Mouse (Mus musculus) hematopoietic stem cell, adult 5-6 weeks (primary cell): Measurements from ENCODE around the gene Olfr49. TPM values are rescaled to one million over a fixed set of nuclear protein-coding genes. Genes with fewer than 3 reads are reported as not detected.

Experiments used
- ATAC-seq, 2 experiments: fragments of 125-278 bp in 1 of 2; replicated peaks in 1 of 2; 2 replicates each; pipeline ENCODE4 v1.8.0; 2016 to 2017; ENCODE audit warnings: inconsistent platforms in 2 of 2, mild to moderate bottlenecking in 2 of 2, moderate number of reproducible peaks in 2 of 2, low read depth in 1 of 2, moderate TSS enrichment in 1 of 2; ENCODE audit not compliant: low FRiP score in 2 of 2, poor library complexity in 2 of 2, severe bottlenecking in 2 of 2, insufficient read depth in 1 of 2, low TSS enrichment in 1 of 2
- total RNA-seq: library from RNA; stranded (forward); fragments of 172-1452, 232-1000 nt; gene quantifications from 2 replicates; pipeline ENCODE4 v1.2.3, GENCODE M21; 2017

Gene Olfr49
- total RNA-seq, result 0.13 TPM in 1 of 2 replicates, not detected in the other

DNA sequence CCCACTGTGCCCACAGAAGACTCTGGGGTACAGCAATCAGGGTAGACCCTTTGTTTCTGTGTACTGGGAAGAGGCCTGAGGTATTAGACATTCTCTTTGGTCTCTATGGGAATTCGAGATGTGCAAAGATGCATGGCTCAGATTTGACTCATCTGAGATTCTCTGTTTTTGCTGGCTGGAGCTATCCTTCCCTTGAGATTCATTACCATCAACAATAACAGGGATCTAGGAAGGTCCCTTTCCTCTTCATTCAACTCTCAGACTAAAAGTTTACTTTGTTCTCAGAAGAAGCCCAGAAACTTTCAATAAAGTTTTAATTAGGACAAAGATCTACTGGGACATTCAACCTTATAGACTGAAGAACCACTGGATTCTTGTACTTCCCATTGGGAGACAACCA is at the start of gene Olfr49:
Gene Olfr49 (minus strand): TSS at position 101 of the 400 bp plus-strand sequence.
- no peak for ATAC-seq

DNA sequence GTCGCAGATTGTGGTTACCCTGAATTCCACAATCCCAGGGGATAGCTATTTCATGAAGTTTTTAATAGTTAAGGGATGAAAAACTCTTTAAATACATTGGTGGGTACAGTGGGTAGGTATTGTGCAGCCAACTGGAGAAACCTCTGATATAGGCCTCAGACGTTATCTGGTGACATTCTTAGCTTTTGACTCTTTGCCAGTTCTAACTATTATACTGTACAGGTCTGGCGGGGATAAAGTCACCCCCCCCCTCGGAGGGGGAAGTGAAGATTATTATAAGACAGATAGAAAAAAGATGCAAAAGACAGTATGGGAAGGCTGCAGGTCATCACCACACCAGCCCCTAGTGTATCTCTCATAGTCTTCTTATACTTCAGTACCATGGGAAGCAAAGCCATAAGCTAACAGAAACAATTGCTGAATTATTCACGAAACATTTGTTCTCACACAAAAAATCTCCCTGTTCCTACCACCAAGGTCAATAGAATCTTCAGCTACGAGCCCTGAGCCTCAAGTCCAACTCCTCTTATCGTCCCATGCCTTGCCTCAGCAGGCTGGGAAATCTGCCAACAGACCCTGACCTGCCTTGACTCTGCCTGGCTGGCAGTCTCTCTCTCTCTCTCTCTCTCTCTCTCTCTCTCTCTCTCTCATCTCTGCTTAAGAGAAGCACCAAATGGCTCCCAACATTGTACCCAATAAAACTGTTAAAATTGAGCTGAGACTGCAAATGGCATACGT is 48.9 kb upstream of the Olfr49 start:
- peak in 1 of 2 experiments; percentile 14; a peak in 1 of 4 replicates for ATAC-seq

DNA sequence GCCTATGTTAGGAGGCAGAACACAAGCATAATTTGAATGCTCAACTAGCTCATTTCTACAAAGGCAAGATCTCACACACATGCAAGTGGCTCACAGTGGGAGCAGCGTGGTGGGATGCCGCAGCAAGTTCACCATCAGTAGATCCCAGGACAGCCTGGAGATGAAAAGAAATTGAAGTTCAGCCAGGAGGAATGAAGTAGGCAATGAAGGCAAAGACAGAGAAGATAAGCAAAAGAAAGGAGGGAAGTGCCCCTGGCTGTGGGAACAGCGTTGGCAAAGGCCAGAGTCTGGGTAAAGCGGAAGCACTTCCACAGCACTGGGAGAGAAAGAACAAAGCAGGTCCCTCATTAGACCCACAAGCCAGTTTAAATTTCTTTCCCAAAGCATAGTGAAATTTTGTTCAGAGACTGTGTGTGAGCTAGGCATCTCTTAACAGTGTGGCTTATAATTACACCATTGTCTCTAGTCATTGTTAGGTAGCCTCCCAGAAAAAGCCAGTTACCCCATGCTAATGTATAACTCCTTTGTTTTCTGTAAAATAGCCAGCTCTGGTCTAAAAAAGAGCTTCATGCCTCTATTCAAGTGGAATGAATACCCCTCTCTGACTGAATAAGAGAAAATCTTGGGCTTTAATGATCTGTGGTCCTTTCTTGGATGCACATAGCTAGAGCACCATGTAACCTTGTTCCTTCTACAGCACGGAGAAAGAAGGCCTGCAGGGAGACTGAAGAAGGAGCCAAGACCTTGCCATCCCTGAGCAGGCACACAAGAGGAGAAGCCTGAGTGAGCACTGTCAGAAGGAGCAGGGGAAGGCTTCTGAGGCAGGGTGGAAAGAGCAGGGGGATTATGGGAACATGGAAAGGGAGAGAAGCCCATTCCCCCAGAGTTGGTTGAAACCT is 47.7 kb upstream of the Olfr49 start:
- no peak for ATAC-seq

DNA sequence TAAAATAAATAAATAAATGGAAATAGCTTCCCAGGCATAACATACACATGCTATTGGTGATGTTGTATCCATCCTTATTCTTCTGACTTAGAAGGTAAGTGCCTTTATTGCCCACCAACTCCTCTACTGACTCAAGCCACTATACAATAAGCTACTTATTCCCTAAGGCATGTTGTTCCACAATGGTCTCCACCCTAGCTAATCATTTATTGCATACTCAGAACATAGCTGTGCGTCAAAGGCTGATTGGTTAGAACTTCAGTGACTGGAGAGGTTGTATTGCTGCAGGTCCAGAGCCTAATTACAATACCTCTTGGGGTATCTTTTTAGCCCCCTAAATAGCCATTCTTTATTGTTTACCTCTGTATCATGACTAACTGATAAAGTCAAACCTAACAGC is 46.4 kb upstream of the Olfr49 start:
- no peak for ATAC-seq

DNA sequence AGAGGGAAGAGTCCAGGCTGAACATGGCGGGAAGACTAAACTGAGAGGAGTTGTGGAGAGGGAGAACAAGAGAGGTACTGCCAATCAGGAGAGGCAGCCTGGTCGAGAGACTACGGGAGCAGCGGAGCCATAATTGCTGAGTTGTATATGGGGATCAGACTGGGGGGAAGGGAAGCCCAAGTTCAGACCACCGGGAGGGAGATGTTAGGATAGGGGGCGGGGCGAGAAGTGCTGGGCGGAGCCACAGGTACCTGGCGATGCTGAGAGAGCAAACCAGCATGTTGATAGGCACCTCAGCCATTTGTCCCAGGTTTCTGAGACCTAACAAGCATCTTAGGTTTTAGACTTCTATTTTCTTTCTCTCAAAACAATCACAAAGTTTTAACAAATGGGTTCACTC is 44.5 kb upstream of the Olfr49 start:
- no peak for ATAC-seq

DNA sequence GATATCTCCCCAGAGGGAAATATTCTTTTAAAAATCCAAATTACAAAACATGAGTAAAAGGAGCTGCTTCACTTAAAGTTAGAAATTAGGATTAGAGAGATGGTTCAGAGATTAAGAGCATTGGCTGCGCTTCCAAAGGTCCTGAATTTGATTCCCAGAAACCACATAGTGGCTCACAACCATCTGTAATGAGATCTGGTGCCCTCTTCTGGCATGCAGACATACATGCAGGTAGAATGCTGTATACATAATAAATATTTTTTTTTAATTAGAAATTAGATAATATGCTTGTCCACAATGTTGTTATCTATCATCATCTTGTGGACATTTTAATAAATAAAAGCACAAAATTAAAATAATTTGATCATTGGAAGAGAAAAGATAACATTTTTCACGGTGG is 43.8 kb upstream of the Olfr49 start:
- no peak for ATAC-seq

DNA sequence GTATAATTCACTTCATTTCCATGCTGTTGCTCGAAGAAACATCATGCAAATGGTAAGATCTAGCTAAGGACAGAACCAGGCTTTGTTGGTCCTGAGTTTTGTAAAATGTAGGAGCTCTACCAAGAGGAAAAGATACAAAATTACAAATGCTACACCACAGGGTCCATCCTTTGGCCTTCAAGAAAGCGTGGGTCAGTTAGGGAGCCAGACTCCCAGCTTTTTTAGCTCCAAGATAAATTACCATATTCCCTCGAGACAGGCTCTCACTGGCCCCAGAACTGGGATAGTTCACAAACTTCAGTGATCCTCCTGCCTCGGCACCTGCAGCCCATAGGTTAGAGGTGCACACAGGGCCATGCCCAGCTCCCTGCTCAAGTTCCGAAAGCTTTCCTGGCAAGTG is 39.7 kb upstream of the Olfr49 start:
- no peak for ATAC-seq

DNA sequence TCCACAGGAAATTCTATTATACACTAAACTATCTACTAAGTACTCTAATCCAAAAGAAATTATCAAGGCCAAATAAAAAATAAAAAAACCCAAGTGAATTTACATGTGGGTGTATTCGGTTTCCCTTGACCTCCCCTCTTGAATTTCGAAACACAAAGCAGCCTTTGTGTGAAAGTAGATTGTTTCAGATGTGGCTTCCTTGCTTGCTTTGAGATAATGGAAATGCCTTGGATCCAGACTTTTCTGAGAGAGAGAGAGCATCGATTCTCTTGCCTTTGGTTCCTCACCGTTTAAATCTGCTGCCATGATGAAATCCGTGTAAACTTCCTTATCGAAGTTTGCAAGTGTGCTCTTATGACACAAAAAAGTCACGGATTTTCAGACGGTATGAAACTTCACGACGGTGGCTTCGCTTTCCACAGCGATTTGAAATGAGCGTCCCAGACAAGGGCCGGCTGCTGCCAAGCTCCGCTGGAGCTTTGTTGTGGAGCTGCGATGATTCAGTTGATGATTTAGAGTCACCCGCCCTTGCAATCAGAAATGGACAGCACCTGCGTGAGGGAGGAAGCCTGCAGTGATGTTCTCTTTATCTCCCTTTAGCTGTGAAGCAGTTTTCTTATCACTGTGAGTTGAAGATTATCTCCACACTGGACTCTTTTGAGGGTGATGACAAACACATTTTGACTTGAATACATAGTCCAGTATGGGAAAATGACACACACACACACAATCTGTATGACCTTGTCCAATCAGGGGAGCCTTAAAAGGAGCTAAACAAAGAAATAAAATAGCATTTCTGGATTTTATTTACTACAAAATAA is 37.0 kb upstream of the Olfr49 start:
- ATAC-seq, result no peak

DNA sequence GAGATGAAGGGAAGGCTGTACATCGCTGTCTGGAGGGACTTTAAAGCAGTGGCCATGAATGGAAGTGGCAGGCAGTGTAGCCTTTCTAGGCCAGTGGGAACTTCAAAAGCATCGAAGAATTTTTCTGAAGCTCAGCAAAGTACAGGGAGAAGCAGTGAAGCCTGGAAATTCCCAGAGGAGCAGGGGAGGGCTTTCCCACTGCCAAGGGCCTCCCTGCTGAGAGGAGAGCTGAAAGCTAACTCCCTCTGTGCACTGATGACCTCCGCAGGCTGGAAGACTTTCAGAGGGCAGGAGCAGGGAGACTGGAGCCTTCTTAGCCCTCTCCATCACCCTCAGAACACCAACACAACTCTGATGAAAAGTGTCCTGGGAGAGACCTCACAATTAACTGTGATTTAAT is 27.0 kb upstream of the Olfr49 start:
- ATAC-seq, result no peak

DNA sequence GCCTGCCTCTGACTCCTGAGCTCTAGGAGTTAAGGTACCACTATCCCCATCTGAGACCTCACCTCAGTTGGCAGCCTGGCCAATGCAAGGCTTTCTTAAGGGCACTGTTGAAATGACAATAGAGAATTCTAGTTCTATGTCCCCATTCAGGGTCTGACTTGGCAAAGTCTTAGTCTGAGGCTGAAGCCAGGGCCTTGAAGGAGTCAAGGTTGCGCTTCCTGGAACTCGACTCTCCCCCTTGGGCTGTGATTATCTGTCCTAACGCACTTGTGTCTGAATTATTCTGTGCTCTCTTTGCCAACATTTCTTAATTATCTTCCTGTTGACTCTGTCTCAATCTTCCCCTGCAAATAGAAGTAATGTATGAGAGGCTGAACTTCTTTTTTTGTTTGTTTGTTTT is 15.9 kb upstream of the Olfr49 start:
- ATAC-seq, result no peak

DNA sequence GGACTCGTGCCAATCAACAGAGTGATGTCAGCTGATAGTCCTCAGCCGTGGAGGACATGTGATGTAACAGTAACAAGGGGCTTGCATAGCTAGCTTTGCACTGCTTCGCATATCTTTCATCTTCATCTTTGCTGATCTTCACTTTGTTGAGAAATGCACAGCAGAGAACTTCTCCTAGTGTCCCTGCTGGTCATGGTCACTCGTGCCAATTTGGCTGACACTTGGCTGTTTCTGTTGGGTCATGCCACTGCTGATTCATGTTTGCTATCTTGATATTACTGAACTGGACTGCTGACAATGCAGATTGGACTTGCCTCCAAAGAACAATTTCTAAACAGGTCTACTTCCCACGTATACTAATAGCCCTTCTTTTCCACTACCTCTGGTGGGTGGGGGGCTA is 15.4 kb upstream of the Olfr49 start:
- ATAC-seq, result no peak

DNA sequence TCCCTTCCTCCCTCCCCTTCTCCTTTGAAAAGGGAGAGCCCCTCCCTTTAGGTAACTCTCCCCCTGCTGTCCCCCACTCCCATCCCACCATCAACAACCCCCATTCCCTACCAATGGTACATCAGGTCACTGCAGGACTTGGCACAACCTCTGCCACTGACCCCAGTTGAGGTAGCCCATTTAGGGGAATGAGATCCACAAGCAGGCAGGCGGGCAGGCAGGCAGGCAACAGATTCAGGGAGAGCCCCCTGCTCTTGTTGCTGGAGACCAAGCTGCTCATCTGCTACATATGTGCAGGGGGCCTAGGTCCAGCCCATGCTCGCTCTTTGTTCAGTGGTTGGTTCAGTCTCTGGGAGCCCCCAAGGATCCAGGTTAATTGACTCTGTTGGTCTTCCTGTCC is 8.3 kb downstream of the Olfr49 start:
- ATAC-seq, result no peak

DNA sequence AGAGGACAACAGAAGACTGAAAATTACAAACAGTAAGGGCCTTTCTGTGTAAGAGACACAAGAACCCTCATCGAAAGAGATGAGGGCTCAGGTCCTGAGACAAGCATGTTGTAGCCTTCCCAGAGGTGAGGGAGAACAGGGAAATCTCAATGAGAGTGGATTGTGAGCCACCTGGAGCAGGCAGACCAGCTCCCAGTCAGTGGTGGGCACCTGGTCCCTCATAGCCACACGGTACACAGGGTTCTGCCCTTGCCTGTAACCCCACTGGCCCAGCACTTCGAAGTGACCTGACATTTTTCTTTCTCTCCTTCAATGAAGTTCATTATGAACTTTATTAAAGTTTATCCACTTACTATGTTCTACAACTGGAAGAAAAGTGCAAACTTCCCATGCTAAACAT is 12.0 kb downstream of the Olfr49 start:
- ATAC-seq, result no peak

DNA sequence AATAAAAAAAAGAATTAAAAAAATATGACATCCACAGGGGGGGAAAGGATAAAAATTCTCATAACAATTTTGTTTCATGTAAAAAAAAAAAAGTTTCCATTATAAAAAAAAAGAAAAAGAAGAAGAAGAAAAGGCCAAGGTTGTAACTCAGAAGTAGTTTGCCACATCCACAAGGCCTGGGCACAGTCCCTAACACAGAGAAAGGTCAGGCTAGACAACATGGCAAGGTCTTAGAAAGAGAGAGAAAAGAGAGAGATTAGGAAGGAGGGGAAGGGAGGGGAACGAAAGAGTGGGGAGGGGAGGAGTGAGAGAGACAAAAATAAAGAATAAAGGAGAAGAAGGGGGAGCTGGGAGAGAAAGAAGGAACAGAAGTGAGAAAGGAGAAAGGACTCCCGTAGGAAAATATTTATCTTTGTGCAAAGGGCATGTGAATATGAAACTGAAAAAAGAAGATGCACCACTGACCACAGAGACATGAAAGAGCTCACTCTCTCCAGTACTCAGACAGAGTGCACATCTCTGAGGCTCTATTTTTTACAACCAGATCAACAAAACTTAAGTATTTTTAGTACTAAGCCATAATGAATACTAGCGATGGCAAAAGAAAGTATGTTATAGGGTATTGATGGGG is 12.6 kb downstream of the Olfr49 start:
- ATAC-seq, result no peak

DNA sequence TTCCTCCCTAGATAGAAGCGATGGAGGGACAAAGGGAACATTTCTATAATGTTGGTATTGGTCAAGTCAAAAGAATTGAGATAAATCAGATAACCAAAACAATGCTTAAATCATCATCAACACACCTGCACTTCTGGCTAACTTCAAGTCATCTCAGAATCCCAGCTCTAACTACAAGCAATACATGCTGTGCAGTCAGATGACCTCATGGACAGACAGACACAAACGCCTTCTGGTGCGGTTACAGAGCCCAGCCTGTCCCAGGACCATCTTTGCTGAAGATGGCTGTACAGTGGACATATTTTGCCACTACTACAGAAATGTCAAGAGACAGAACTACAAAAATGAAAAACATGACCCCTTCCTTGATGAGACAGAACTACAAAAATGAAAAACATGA is 14.3 kb downstream of the Olfr49 start:
- no peak for ATAC-seq

DNA sequence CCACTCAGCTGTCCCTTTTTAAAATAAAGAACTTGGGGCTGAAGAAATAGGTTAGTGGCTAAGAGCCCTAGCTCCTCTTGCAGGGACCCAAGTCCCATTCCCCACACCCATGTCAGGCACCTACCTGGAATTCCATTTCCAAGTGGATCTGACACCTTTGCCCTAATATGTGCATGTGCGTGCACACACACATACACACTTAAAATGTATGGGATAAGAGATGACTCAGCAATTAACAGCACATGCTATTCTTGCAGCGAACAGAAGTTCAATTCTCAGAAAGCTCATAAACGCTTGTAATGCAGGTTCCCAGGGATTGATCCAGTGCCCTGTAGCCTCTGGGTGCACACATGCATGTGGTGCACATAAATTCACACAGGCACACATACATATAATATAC is 15.2 kb downstream of the Olfr49 start:
- no peak for ATAC-seq

DNA sequence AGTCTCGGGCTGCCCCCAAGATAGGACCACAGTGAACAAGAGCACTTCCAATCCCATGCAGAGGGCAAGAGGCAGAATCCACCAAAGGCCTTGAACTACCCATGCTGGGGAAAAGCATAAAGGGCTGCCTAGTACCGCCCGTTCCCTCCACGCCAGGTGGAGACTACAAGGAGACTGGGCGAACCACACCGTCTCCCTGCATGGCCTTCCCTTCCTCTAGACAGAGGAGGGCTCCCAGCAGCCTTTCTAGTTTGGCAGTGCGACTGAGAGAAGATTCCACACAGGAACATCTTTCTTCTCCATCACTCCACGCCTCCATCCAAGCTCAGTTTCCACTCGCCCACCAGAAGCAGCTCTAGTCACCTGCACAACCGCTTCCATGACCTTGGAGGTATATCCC is 16.8 kb downstream of the Olfr49 start:
- no peak for ATAC-seq
